Comparison of ENCODE assay signal across 19 mouse cellular contexts in the genomic region with DNA sequence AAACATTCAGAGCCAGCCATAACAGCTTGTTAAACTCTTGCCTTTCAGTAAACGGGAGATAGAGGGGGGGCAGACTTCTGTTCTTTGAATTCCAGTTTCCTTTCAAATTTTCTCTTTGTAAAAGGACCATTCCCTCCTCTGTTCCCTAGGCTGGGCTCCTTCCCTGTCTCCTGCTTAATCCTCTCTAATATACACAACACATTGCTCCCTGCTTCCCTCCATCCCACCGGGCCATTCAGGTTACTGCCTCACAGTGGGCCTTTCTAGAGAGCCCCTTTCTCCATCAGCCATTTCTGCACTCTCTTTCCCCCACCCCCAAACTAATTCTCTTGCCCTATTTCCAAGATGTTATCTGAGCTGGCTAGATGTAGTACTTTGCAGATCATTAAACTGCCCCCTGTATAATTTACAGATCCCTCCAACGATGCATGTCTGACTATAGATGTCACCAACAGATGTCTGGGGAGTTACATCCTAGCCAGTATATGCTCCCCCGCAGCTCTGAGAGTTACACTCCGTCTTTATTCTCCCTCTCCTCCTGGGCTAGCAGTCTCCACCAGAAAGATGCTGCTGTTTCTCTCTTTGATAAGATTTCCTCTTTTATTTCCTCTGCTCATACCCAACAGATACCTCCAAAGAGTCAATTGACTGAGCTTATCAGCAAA.
DNase-seq lines count a peak whose midpoint lies in the region; ATAC-seq lines count a peak whose summit lies in the region.
"Had no signal": no experiment of that assay in that cellular context is flagged by ENCODE, and none has a peak within 500 bp of the region (broad histone marks: within the 10 kb centered on the region; RNA-seq: fewer than 3 reads in every experiment).

No protein-coding gene starts in this region.

- no peak overlapping the region for H3K4me2 ChIP-seq in kidney, embryonic 16.5 days (replicated peaks; ENCODE audit: low read depth, low read length)
- no peak overlapping the region for H3K4me2 ChIP-seq in forebrain, embryonic 15.5 days (replicated peaks)
- H3K4me2 ChIP-seq: heart, embryonic 12.5 days; limb, embryonic 15.5 days; liver, embryonic 15.5 days had no signal

- H3K4me3 ChIP-seq in kidney, embryonic 16.5 days (ENCODE audit: low read length) = no peak overlapping the region
- H3K4me3 ChIP-seq in forebrain, embryonic 15.5 days = no peak overlapping the region
- H3K4me3 ChIP-seq: embryonic facial prominence, embryonic 10.5 days; heart, embryonic 12.5 days; limb, embryonic 15.5 days; liver, embryonic 15.5 days had no signal

- H3K9ac ChIP-seq in kidney, embryonic 16.5 days (replicated peaks; ENCODE audit: low read length) = no peak overlapping the region
- no peak overlapping the region for H3K9ac ChIP-seq in forebrain, embryonic 15.5 days (replicated peaks)
- H3K9ac ChIP-seq: heart, embryonic 12.5 days; limb, embryonic 15.5 days; liver, embryonic 15.5 days had no signal

- H3K36me3 ChIP-seq in kidney, embryonic 16.5 days (ENCODE audit: insufficient read depth, low read length) = no peaks in the 10 kb centered on the region
- H3K36me3 ChIP-seq in forebrain, embryonic 15.5 days = no peaks in the 10 kb centered on the region
- H3K36me3 ChIP-seq: embryonic facial prominence, embryonic 10.5 days; heart, embryonic 12.5 days; limb, embryonic 15.5 days; liver, embryonic 15.5 days had no signal

- peak; percentile 5 to 12 for DNase-seq in frontal cortex, postnatal 36 days (ENCODE audit: low spot score in 2 of 2)
- DNase-seq in frontal cortex, postnatal 14 days (ENCODE audit: low spot score in 2 of 2) = no peak
- DNase-seq in kidney, postnatal 25 days = no peak
- peak; percentile 41 for DNase-seq in brain, adult 2 months (ENCODE audit: low read depth, low spot score)
- DNase-seq: adrenal gland, postnatal 36 days; B cell, adult 2 months; cerebellum, adult 2 months; cerebellum, postnatal 36 days; kidney, adult 2 months; layer of hippocampus, postnatal 36 days; lung, postnatal 10 days; midbrain, embryonic 14.5 days had no signal

- WGBS in kidney, embryonic 16.5 days = 2% methylated on average over 5 of the region's 5 CpGs
- WGBS in forebrain, embryonic 15.5 days = 7% methylated on average over 5 of the region's 5 CpGs

- no peak overlapping the region for H3K27ac ChIP-seq in kidney, embryonic 16.5 days (ENCODE audit: low read length)
- H3K27ac ChIP-seq in forebrain, embryonic 15.5 days (replicated peaks) = 0 out of 2 replicates have a peak overlapping the region, but pooled peaks have one; percentile 15
- H3K27ac ChIP-seq: embryonic facial prominence, embryonic 10.5 days; limb, embryonic 15.5 days; liver, embryonic 15.5 days had no signal

- ATAC-seq in kidney, embryonic 16.5 days (ENCODE audit: low FRiP score, low TSS enrichment) = peak; percentile 91
- peak; percentile 57; the same call in 1 of the 2 replicates for ATAC-seq in forebrain, embryonic 15.5 days (replicated peaks)
- ATAC-seq in erythroid progenitor cell, adult 5-6 weeks (replicated peaks; ENCODE audit: low FRiP score, poor library complexity, severe bottlenecking) = no peak

- no peaks in the 10 kb centered on the region for H3K27me3 ChIP-seq in kidney, embryonic 16.5 days (ENCODE audit: insufficient read depth, low read length)
- H3K27me3 ChIP-seq in forebrain, embryonic 15.5 days = no peaks in the 10 kb centered on the region
- H3K27me3 ChIP-seq: heart, embryonic 12.5 days; liver, embryonic 15.5 days had no signal

- 0 out of 2 replicates have a peak, but pooled peaks cover 4% of the 10 kb centered on the region for H3K9me3 ChIP-seq in kidney, embryonic 16.5 days (ENCODE audit: low read length)
- no peaks in the 10 kb centered on the region for H3K9me3 ChIP-seq in forebrain, embryonic 15.5 days
- H3K9me3 ChIP-seq: embryonic facial prominence, embryonic 10.5 days; limb, embryonic 15.5 days; liver, embryonic 15.5 days had no signal

- peaks cover 16% of the 10 kb centered on the region for H3K4me1 ChIP-seq in kidney, embryonic 16.5 days (ENCODE audit: insufficient read depth, low read length)
- peaks cover 8% of the 10 kb centered on the region; the same call in 1 of the 2 replicates for H3K4me1 ChIP-seq in forebrain, embryonic 15.5 days
- H3K4me1 ChIP-seq: liver, embryonic 15.5 days had no signal

Comparison
In these comparisons a context has a peak if more than half of its experiments do, and no peak if none do; other contexts are left out.
1. DNase-seq: peak in frontal cortex, postnatal 36 days (2 of 2) and brain, adult 2 months (single experiment); none in frontal cortex, postnatal 14 days (0 of 2) and kidney, postnatal 25 days (0 of 2).